Mouse (Mus musculus): ENCODE measurements around the gene Dapp1.
"Not testable (repeated sequence)": the region's sequence is repeated elsewhere in the genome, so short reads cannot be mapped to it uniquely, and the experiment has no call there.

Dapp1 gene

GRCm38 (mm10) chr3:137918172-137918931, 63.0 kb downstream of the Dapp1 start, which contains the start of gene Lamtor3:
TSS of gene Lamtor3 (plus strand) at chr3:137918506.
- peak; percentile 87 for DNase-seq (ENCODE audit: low spot score)

DNA sequence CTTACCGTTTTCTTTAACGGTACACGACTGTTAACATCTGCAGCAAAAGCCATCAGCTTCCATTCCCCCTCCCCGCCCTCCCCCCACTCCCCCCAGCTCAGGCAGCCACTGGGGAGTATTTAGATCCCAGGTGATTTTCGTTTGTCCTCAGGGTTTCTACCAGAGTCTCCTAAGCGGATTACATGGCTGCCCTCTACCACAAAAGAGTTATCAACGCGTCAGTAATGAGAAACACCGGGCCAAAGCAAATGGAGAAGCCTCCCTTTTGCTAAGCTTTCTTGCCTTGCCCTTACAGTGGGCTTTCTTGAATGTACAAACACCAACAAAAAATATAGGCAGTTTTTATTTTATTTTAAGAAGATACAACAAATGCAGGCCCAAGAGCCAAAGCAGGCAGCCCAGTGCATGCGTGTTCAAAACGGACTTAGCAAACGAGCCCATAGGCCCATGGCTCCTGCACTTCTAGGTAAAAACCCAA, 63.6 kb downstream of the Dapp1 start:
- no peak for DNase-seq (ENCODE audit: low spot score)

DNA sequence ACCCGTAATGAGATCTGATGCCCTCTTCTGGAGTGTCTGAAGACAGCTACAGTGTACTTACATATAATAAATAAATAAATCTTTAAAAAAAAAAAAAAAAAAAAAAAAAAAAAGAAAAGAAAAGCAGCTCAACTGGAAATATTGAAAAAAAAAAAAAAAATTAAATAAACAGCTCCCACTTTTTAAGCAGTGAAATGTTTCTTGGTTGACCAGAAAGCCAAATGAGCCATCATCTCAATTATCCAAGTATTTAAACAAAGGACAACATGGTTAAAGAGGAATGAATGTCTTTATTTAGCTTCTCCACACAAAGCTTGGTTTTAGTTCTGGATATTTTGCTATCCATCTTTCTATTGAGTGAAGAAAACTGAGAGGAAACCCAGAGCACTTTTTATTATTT, 66.8 kb downstream of the Dapp1 start:
- DNase-seq (ENCODE audit: low spot score), result not testable (repeated sequence)

DNA sequence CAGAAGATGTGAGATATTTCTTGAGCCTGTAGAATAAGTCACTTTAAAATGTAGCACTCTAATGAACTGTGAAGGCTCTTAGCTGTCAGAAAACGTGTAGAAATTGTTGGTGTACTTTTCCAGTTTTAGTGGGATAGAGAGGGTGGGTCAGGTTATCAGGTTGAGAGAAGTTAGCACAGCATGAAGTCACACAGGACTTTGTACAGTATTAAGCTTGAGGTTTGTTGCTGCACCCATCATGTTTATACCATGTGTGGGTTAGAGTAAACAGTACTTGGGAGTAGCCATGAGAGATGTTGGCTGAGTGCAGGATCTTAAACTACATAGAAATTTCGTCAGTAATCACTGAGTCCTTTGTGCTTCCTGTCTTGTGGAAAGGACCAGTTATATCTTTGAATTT, 68.3 kb downstream of the Dapp1 start:
- no peak for DNase-seq (ENCODE audit: low spot score)

DNA sequence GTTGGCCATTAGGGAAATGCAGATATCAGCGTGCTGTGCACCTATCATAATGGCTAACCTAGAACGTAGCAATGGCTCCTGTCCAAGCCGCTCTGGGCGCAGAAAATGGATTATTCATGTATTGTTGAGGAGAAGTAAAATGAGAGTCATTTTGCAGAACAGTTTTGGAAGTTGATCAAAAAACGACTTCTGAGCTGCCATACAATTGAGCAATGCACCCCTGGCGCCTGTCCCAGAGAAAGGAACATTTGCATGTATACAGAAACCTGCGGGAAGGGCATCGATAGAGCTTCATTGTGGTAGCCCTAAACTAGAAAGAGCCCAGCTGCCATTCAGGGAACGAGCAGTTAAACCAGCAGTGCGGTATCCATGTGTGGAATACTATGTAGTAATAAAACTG, 81.2 kb downstream of the Dapp1 start:
- no peak for DNase-seq (ENCODE audit: low spot score)

DNA sequence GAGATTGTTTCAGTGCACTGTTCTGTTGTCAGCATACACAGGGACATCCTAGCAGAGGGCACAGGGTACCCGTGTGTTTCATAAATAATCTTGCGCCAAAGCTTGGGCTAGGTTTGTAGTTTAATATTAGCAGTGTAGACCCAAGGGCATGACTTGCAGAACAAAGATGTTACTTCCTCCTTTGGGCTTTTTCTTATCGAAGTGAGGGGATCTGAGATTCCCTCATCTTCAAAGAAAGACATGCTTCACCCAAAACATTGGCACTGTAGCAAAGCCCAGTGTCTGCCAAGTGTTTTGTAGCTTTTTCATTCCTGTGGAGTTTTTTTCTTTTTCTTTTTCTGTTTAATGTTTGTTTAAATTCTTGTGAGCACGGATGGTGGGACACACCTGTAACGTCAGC, 83.7 kb downstream of the Dapp1 start:
- no peak for DNase-seq (ENCODE audit: low spot score)

- DNase-seq (ENCODE audit: low spot score), result no peak
These were observed 84.5 kb downstream of the Dapp1 start for GRCm38 (mm10) chr3:137896867-137897266.

DNA sequence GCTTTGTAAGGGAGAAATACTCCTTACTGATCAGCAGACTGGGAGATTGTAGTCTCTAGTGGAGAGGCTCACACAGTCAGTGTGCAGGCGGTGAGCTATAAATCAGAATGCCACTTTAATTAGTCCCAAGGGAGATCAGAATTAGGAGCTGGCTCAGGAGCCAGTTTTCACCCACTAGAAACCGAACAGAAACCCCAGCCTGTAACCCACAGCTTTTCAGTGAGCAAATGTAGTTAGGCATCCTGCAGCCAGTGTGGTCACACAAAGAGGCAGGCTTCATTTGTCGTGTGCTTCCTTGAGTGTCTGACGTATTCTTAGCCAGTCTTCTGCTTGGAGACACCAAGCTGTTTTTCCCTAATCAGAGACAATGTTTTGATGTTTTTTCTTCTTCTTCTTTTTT, 85.0 kb downstream of the Dapp1 start:
- DNase-seq (ENCODE audit: low spot score), result no peak

- no peak for DNase-seq (ENCODE audit: low spot score)
These were observed 86.1 kb downstream of the Dapp1 start for GRCm38 (mm10) chr3:137895196-137895595.

DNA sequence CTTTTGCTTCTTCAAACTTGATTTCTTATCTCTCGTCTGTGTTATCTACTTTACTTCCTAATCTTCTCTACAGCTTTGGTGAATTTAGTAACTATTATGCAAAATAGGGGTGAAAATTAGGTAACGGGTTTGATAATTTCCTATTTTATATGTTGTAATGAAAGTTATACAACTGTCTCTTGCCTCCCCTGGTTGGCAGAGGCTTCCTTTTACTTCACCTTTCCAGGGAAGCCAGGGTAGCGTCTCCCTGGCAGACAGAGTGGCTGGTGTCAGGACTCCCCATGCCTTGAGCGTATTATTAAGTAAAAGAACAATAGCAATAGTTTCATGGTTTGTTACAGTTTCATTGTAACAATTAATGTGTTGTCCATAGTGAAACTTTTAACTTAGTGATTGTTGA, 87.6 kb downstream of the Dapp1 start:
- DNase-seq (ENCODE audit: low spot score), result no peak

DNA sequence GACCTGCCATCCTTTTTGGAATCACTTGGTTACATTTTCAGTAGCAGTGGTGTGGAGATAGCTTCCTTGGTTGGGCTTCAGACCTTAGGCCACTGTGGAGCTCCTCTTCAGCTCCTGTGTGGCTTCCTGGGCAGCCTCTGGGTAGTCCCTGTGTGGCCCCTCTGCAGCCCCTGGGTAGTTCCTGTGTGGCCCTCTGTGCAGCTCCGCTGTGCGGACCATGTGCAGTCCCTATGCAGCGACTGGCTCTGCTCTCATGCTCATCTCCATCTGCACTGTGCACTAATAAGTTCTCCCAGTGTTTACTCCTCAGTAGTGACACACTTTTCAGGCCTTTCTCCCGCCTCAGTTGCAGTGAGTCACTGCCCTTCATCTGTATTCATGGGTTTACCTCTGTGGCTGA, 89.2 kb downstream of the Dapp1 start:
- DNase-seq (ENCODE audit: low spot score), result no peak

- no peak for DNase-seq (ENCODE audit: low spot score)
These were observed 90.3 kb downstream of the Dapp1 start for GRCm38 (mm10) chr3:137891089-137891488.

- DNase-seq (ENCODE audit: low spot score), result no peak
These were observed 93.4 kb downstream of the Dapp1 start for GRCm38 (mm10) chr3:137887961-137888360.

- DNase-seq (ENCODE audit: low spot score), result no peak
These were observed 100.3 kb downstream of the Dapp1 start for GRCm38 (mm10) chr3:137881093-137881492.
